Mouse (Mus musculus): ENCODE results near the gene Dlx6. TPM values are rescaled to one million over a fixed set of nuclear protein-coding genes. Genes with fewer than 3 reads are reported as not detected.

The Dlx6 gene
- polyA plus RNA-seq (2016; fragmentation: Nextera tagmentation; extraction: Ambion mirVana), result 0.47 and 1.0 TPM in 2 replicates

GRCm38 (mm10) chr6:6863160-6863870, at the start of gene Dlx6:
Gene Dlx6, plus strand, starts transcription at chr6:6863334.
- DNase-seq (ENCODE audit: low spot score), result peak; percentile 78
- no peaks in the 10 kb centered on the region for H3K36me3 ChIP-seq
- H3K9me3 ChIP-seq, result 0 out of 2 replicates have a peak, but pooled peaks cover 2% of the 10 kb centered on the region
- under 1% methylated on average over 51 of the region's 52 CpGs for WGBS
- peak within 1 kb of the TSS; percentile 57 for H3K4me3 ChIP-seq
- H3K4me1 ChIP-seq (replicated peaks), result peaks cover 30% of the 10 kb centered on the region
- peak within 1 kb of the TSS; percentile 79 for H3K27ac ChIP-seq
- H3K27me3 ChIP-seq (ENCODE audit: insufficient read depth, poor library complexity, severe bottlenecking), result peaks cover 100% of the 10 kb centered on the region

- no peak overlapping the region for H3K4me3 ChIP-seq
- H3K9me3 ChIP-seq, result no peaks in the 10 kb centered on the region
- H3K36me3 ChIP-seq, result no peaks in the 10 kb centered on the region
- no peak overlapping the region for H3K27ac ChIP-seq
- no peak for DNase-seq (ENCODE audit: low spot score)
- H3K27me3 ChIP-seq (ENCODE audit: insufficient read depth, poor library complexity, severe bottlenecking), result peaks cover 4% of the 10 kb centered on the region; the same call in 1 of the 2 replicates
- 88% methylated on average over 6 of the region's 6 CpGs for WGBS
- peaks cover 12% of the 10 kb centered on the region; the same call in 1 of the 2 replicates for H3K4me1 ChIP-seq (replicated peaks)
These were observed 46.3 kb upstream of the Dlx6 start for GRCm38 (mm10) chr6:6816821-6817220.

GRCm38 (mm10) chr6:6818036-6818788, 44.9 kb upstream of the Dlx6 start:
- H3K4me1 ChIP-seq (replicated peaks), result peaks cover 12% of the 10 kb centered on the region; the same call in 1 of the 2 replicates
- H3K9me3 ChIP-seq, result no peaks in the 10 kb centered on the region
- 62% methylated on average over 9 of the region's 9 CpGs for WGBS
- no peak overlapping the region for H3K27ac ChIP-seq
- peaks cover 4% of the 10 kb centered on the region; the same call in 1 of the 2 replicates for H3K27me3 ChIP-seq (ENCODE audit: insufficient read depth, poor library complexity, severe bottlenecking)
- no peak for DNase-seq (ENCODE audit: low spot score)
- H3K36me3 ChIP-seq, result no peaks in the 10 kb centered on the region
- no peak overlapping the region for H3K4me3 ChIP-seq

- no peak for DNase-seq (ENCODE audit: low spot score)
- Histone ChIP-seq H3K27me3 (ENCODE audit: insufficient read depth, poor library complexity, severe bottlenecking) (peaks cover 4% of the 10 kb centered on the region; the same call in 1 of the 2 replicates), H3K4me1 (replicated peaks) (peaks cover 12% of the 10 kb centered on the region; the same call in 1 of the 2 replicates), H3K36me3 (no peaks in the 10 kb centered on the region), H3K4me3 (no peak overlapping the region), H3K9me3 (no peaks in the 10 kb centered on the region), H3K27ac (no peak overlapping the region)
- WGBS, result 38% methylated on average over 7 of the region's 7 CpGs
These were observed 44.0 kb upstream of the Dlx6 start for GRCm38 (mm10) chr6:6819134-6819533.

- Histone ChIP-seq H3K4me3 (no peak overlapping the region), H3K4me1 (replicated peaks) (no peaks in the 10 kb centered on the region), H3K27me3 (ENCODE audit: insufficient read depth, poor library complexity, severe bottlenecking) (no peaks in the 10 kb centered on the region), H3K36me3 (no peaks in the 10 kb centered on the region), H3K9me3 (no peaks in the 10 kb centered on the region), H3K27ac (no peak overlapping the region)
- DNase-seq (ENCODE audit: low spot score), result no peak
These were observed 37.8 kb upstream of the Dlx6 start for GRCm38 (mm10) chr6:6825313-6825712.

GRCm38 (mm10) chr6:6826861-6827260, 36.3 kb upstream of the Dlx6 start:
- Histone ChIP-seq H3K27ac (no peak overlapping the region), H3K9me3 (no peaks in the 10 kb centered on the region), H3K4me1 (replicated peaks) (no peaks in the 10 kb centered on the region), H3K4me3 (no peak overlapping the region), H3K27me3 (ENCODE audit: insufficient read depth, poor library complexity, severe bottlenecking) (no peaks in the 10 kb centered on the region), H3K36me3 (no peaks in the 10 kb centered on the region)
- WGBS, result 96% methylated on average over 1 of the region's 1 CpGs
- no peak for DNase-seq (ENCODE audit: low spot score)

- Histone ChIP-seq H3K27ac (no peak overlapping the region), H3K36me3 (no peaks in the 10 kb centered on the region), H3K27me3 (ENCODE audit: insufficient read depth, poor library complexity, severe bottlenecking) (no peaks in the 10 kb centered on the region), H3K4me3 (no peak overlapping the region), H3K9me3 (no peaks in the 10 kb centered on the region), H3K4me1 (replicated peaks) (no peaks in the 10 kb centered on the region)
- DNase-seq (ENCODE audit: low spot score), result no peak
- WGBS, result 76% methylated on average over 7 of the region's 7 CpGs
These were observed 32.7 kb upstream of the Dlx6 start for GRCm38 (mm10) chr6:6830446-6830845.

GRCm38 (mm10) chr6:6833301-6833700, 29.8 kb upstream of the Dlx6 start:
- 91% methylated on average over 3 of the region's 3 CpGs for WGBS

GRCm38 (mm10) chr6:6848541-6848940, 14.6 kb upstream of the Dlx6 start:
- H3K27ac ChIP-seq, result no peak overlapping the region
- no peak overlapping the region for H3K4me3 ChIP-seq
- no peaks in the 10 kb centered on the region for H3K36me3 ChIP-seq
- 0 out of 2 replicates have a peak, but pooled peaks cover 3% of the 10 kb centered on the region for H3K4me1 ChIP-seq (replicated peaks)
- no peaks in the 10 kb centered on the region for H3K9me3 ChIP-seq
- peaks cover 99% of the 10 kb centered on the region for H3K27me3 ChIP-seq (ENCODE audit: insufficient read depth, poor library complexity, severe bottlenecking)
- WGBS, result 12% methylated on average over 4 of the region's 4 CpGs
- DNase-seq (ENCODE audit: low spot score), result no peak

More at GRCm38 (mm10) chr6:6833301-6833700, 29.8 kb upstream of the Dlx6 start:
- no peak overlapping the region for H3K4me3 ChIP-seq
- H3K36me3 ChIP-seq, result no peaks in the 10 kb centered on the region
- no peaks in the 10 kb centered on the region for H3K4me1 ChIP-seq (replicated peaks)
- no peaks in the 10 kb centered on the region for H3K9me3 ChIP-seq
- no peak overlapping the region for H3K27ac ChIP-seq
- H3K27me3 ChIP-seq (ENCODE audit: insufficient read depth, poor library complexity, severe bottlenecking), result no peaks in the 10 kb centered on the region
- no peak for DNase-seq (ENCODE audit: low spot score)

- Histone ChIP-seq H3K9me3 (no peaks in the 10 kb centered on the region), H3K4me3 (no peak overlapping the region), H3K4me1 (replicated peaks) (0 out of 2 replicates have a peak, but pooled peaks cover 3% of the 10 kb centered on the region), H3K27me3 (ENCODE audit: insufficient read depth, poor library complexity, severe bottlenecking) (peaks cover 100% of the 10 kb centered on the region), H3K27ac (no peak overlapping the region), H3K36me3 (no peaks in the 10 kb centered on the region)
- under 1% methylated on average over 12 of the region's 12 CpGs for WGBS
- DNase-seq (ENCODE audit: low spot score), result no peak
These were observed 13.4 kb upstream of the Dlx6 start for GRCm38 (mm10) chr6:6849744-6850143.

GRCm38 (mm10) chr6:6850324-6851060, 12.6 kb upstream of the Dlx6 start:
- H3K27me3 ChIP-seq (ENCODE audit: insufficient read depth, poor library complexity, severe bottlenecking), result peaks cover 100% of the 10 kb centered on the region
- no peaks in the 10 kb centered on the region for H3K9me3 ChIP-seq
- 1% methylated on average over 26 of the region's 26 CpGs for WGBS
- no peaks in the 10 kb centered on the region for H3K36me3 ChIP-seq
- H3K27ac ChIP-seq, result no peak overlapping the region
- H3K4me3 ChIP-seq, result no peak overlapping the region
- DNase-seq (ENCODE audit: low spot score), result peak; percentile 50
- H3K4me1 ChIP-seq (replicated peaks), result 0 out of 2 replicates have a peak, but pooled peaks cover 3% of the 10 kb centered on the region

GRCm38 (mm10) chr6:6851166-6851565, 12.0 kb upstream of the Dlx6 start:
- DNase-seq (ENCODE audit: low spot score), result no peak
- Histone ChIP-seq H3K4me1 (replicated peaks) (0 out of 2 replicates have a peak, but pooled peaks cover 3% of the 10 kb centered on the region), H3K4me3 (no peak overlapping the region), H3K36me3 (no peaks in the 10 kb centered on the region), H3K27me3 (ENCODE audit: insufficient read depth, poor library complexity, severe bottlenecking) (peaks cover 100% of the 10 kb centered on the region), H3K9me3 (no peaks in the 10 kb centered on the region), H3K27ac (no peak overlapping the region)
- WGBS, result under 1% methylated on average over 10 of the region's 10 CpGs

All from hindbrain, embryonic 10.5 days (tissue).